Mouse (Mus musculus) midbrain, embryonic 14.5 days (tissue): ENCODE measurements at regions not wholly inside any gene's neighbourhood (a gene's known extent, or its start where the extent isn't known, plus 50 kb on each side); places are given as distances from the start of the nearest gene placed in this dataset.

ENCODE experiments used
- ATAC-seq: fragments of 200-750 bp; cut with Nextera tagmentation; 2 replicates; pipeline ENCODE4 v1.8.0; 2017; ENCODE audit warnings: moderate number of reproducible peaks, moderate library complexity; ENCODE audit not compliant: low FRiP score, low TSS enrichment
- DNase-seq: peaks from one replicate; pipeline ENCODE4 v3.0.0-alpha.2; 2015
- H3K27ac ChIP-seq: fragments of 300-500 bp; sonication (generic); replicated peaks from 2 replicates; pipeline ENCODE4 v1.5.1; 2014; ENCODE audit warnings: mild to moderate bottlenecking, low read depth, low read length, moderate library complexity
- H3K27me3 ChIP-seq: fragments of 300-500 bp; sonication (generic); 2 replicates; pipeline ENCODE4 v1.6.1; 2014; ENCODE audit warnings: low read length, control low read depth, mixed read lengths; ENCODE audit not compliant: control insufficient read depth, insufficient read depth
- H3K36me3 ChIP-seq: fragments of 300-500 bp; sonication (generic); 2 replicates; pipeline ENCODE4 v1.6.1; 2014; ENCODE audit warnings: low read length, control low read depth; ENCODE audit not compliant: control insufficient read depth, insufficient read depth
- H3K4me1 ChIP-seq: fragments of 300-500 bp; sonication (generic); 2 replicates; pipeline ENCODE4 v1.6.1; 2014; ENCODE audit warnings: mild to moderate bottlenecking, antibody characterized with exemption, low read length, control low read depth; ENCODE audit not compliant: control insufficient read depth, insufficient read depth
- H3K4me2 ChIP-seq: fragments of 300-500 bp; sonication (generic); 2 replicates; pipeline ENCODE4 v1.6.1; 2014; ENCODE audit warnings: mild to moderate bottlenecking, low read length, moderate library complexity
- H3K4me3 ChIP-seq: fragments of 300-500 bp; sonication (generic); replicated peaks from 2 replicates; pipeline ENCODE4 v1.5.1; 2014; ENCODE audit warnings: low read depth, low read length
- H3K9ac ChIP-seq: fragments of 300-500 bp; sonication (generic); replicated peaks from 2 replicates; pipeline ENCODE4 v1.6.1; 2014; ENCODE audit warnings: mild to moderate bottlenecking, low read length, moderate library complexity
- H3K9me3 ChIP-seq: fragments of 300-500 bp; sonication (generic); 2 replicates; pipeline ENCODE4 v1.6.1; 2016; ENCODE audit warnings: low read length, control low read depth, mixed read lengths; ENCODE audit not compliant: control insufficient read depth
- WGBS: fragments of 180-500 bp; shearing (Covaris S2); extraction: QIAGEN DNeasy Blood & Tissue Kit; methylation state at CpG from one replicate; pipeline ENCODE4 v1.1.7; 2014; 5-methylcytosine and 5-hydroxymethylcytosine counted together

GRCm38 (mm10) chr9:79295306-79295705 lies 423.3 kb downstream of the Col12a1 start:
- H3K4me3 ChIP-seq: no peak overlapping the region
- no peak for ATAC-seq
- 80% methylated on average over 3 of the region's 3 CpGs for WGBS

GRCm38 (mm10) chr9:79301580-79301979 lies 417.1 kb downstream of the Col12a1 start:
- Histone ChIP-seq H3K4me1 (no peaks in the 10 kb centered on the region), H3K36me3 (no peaks in the 10 kb centered on the region), H3K9me3 (no peaks in the 10 kb centered on the region), H3K4me3 (no peak overlapping the region), H3K9ac (no peak overlapping the region), H3K27ac (no peak overlapping the region), H3K27me3 (no peaks in the 10 kb centered on the region), H3K4me2 (no peak overlapping the region)
- no peak for DNase-seq
- 72% methylated on average over 3 of the region's 3 CpGs for WGBS
- no peak for ATAC-seq

More at GRCm38 (mm10) chr9:79295306-79295705, 423.3 kb downstream of the Col12a1 start:
- H3K4me2 ChIP-seq: no peak overlapping the region
- no peak overlapping the region for H3K27ac ChIP-seq
- no peaks in the 10 kb centered on the region for H3K36me3 ChIP-seq
- no peaks in the 10 kb centered on the region for H3K9me3 ChIP-seq
- no peak overlapping the region for H3K9ac ChIP-seq
- no peak for DNase-seq
- no peaks in the 10 kb centered on the region for H3K4me1 ChIP-seq
- no peaks in the 10 kb centered on the region for H3K27me3 ChIP-seq

- DNase-seq: no peak
- Histone ChIP-seq H3K36me3 (no peaks in the 10 kb centered on the region), H3K4me1 (no peaks in the 10 kb centered on the region), H3K27me3 (no peaks in the 10 kb centered on the region), H3K9me3 (no peaks in the 10 kb centered on the region), H3K4me3 (no peak overlapping the region), H3K4me2 (no peak overlapping the region), H3K27ac (no peak overlapping the region), H3K9ac (no peak overlapping the region)
- WGBS: 81% methylated on average over 3 of the region's 3 CpGs
- no peak for ATAC-seq
Measured at GRCm38 (mm10) chr9:79310591-79310990, 408.0 kb downstream of the Col12a1 start.

- H3K4me2 ChIP-seq: no peak overlapping the region
- no peak for ATAC-seq
Measured at GRCm38 (mm10) chr9:79317411-79317810, 401.2 kb downstream of the Col12a1 start.

GRCm38 (mm10) chr9:79346371-79347096 lies 372.1 kb downstream of the Col12a1 start:
- no peak overlapping the region for H3K9ac ChIP-seq
- H3K36me3 ChIP-seq: no peaks in the 10 kb centered on the region
- whole genome bisulfite sequencing: 94% methylated on average over 15 of the region's 15 CpGs
- H3K9me3 ChIP-seq: no peaks in the 10 kb centered on the region
- H3K27ac ChIP-seq: no peak overlapping the region
- H3K4me1 ChIP-seq: no peaks in the 10 kb centered on the region
- H3K4me2 ChIP-seq: no peak overlapping the region
- no peak for ATAC-seq
- no peaks in the 10 kb centered on the region for H3K27me3 ChIP-seq
- H3K4me3 ChIP-seq: no peak overlapping the region
- DNase-seq: peak; percentile 1

More at GRCm38 (mm10) chr9:79317411-79317810, 401.2 kb downstream of the Col12a1 start:
- Histone ChIP-seq H3K36me3 (no peaks in the 10 kb centered on the region), H3K4me1 (no peaks in the 10 kb centered on the region), H3K27me3 (no peaks in the 10 kb centered on the region), H3K27ac (no peak overlapping the region), H3K4me3 (no peak overlapping the region), H3K9ac (no peak overlapping the region), H3K9me3 (no peaks in the 10 kb centered on the region)
- DNase-seq: peak; percentile 61

GRCm38 (mm10) chr9:79392020-79392419 lies 326.6 kb downstream of the Col12a1 start:
- no peaks in the 10 kb centered on the region for H3K36me3 ChIP-seq
- H3K27ac ChIP-seq: no peak overlapping the region
- no peaks in the 10 kb centered on the region for H3K9me3 ChIP-seq
- no peak for DNase-seq
- no peaks in the 10 kb centered on the region for H3K27me3 ChIP-seq
- H3K9ac ChIP-seq: no peak overlapping the region
- no peaks in the 10 kb centered on the region for H3K4me1 ChIP-seq
- no peak overlapping the region for H3K4me3 ChIP-seq
- 92% methylated on average over 2 of the region's 2 CpGs for WGBS
- ATAC-seq: no peak
- no peak overlapping the region for H3K4me2 ChIP-seq

GRCm38 (mm10) chr9:79414989-79415388 lies 303.6 kb downstream of the Col12a1 start:
- Histone ChIP-seq H3K9me3 (no peaks in the 10 kb centered on the region), H3K4me2 (no peak overlapping the region), H3K9ac (no peak overlapping the region), H3K4me3 (no peak overlapping the region), H3K36me3 (no peaks in the 10 kb centered on the region), H3K27ac (no peak overlapping the region), H3K4me1 (no peaks in the 10 kb centered on the region), H3K27me3 (no peaks in the 10 kb centered on the region)
- DNase-seq: no peak
- no peak for ATAC-seq

GRCm38 (mm10) chr9:79430417-79430816 lies 288.2 kb downstream of the Col12a1 start:
- no peak overlapping the region for H3K4me2 ChIP-seq
- no peaks in the 10 kb centered on the region for H3K4me1 ChIP-seq
- H3K27me3 ChIP-seq: no peaks in the 10 kb centered on the region
- H3K27ac ChIP-seq: no peak overlapping the region
- no peak for ATAC-seq
- DNase-seq: peak; percentile 9
- no peak overlapping the region for H3K9ac ChIP-seq
- 68% methylated on average over 1 of the region's 1 CpGs for WGBS
- H3K9me3 ChIP-seq: no peaks in the 10 kb centered on the region
- no peak overlapping the region for H3K4me3 ChIP-seq
- no peaks in the 10 kb centered on the region for H3K36me3 ChIP-seq

GRCm38 (mm10) chr9:79437636-79438035 lies 281.0 kb downstream of the Col12a1 start:
- no peaks in the 10 kb centered on the region for H3K4me1 ChIP-seq
- H3K27me3 ChIP-seq: no peaks in the 10 kb centered on the region
- no peak overlapping the region for H3K9ac ChIP-seq
- 94% methylated on average over 3 of the region's 3 CpGs for WGBS
- H3K27ac ChIP-seq: no peak overlapping the region
- DNase-seq (no peak), ATAC-seq (no peak)
- no peaks in the 10 kb centered on the region for H3K9me3 ChIP-seq
- no peak overlapping the region for H3K4me3 ChIP-seq
- no peaks in the 10 kb centered on the region for H3K36me3 ChIP-seq
- no peak overlapping the region for H3K4me2 ChIP-seq
